Mouse (Mus musculus): ENCODE measurements around the gene Nr2e1.

Nr2e1 gene

DNA sequence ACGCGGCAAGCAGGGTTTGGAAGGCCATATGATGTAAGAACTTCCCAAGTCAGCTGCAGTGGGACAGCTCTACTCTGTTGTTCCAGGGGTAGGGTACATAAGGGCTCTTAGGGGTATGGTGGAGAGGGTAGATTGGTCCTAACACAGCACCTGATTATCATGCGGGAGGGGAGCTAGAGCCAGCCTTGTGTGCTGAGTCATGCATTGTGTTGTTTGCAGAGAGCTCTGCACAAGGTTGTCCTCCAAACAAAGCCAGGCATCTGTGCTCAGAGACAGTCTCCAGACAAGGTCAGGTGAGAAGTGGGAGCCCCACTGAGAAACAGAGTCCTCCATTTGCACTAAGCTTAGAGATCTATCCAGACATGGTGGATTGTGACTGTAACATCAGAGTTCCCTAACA is 36.9 kb downstream of the Nr2e1 start:
- no peak for DNase-seq (ENCODE audit: low read depth, low spot score)

DNA sequence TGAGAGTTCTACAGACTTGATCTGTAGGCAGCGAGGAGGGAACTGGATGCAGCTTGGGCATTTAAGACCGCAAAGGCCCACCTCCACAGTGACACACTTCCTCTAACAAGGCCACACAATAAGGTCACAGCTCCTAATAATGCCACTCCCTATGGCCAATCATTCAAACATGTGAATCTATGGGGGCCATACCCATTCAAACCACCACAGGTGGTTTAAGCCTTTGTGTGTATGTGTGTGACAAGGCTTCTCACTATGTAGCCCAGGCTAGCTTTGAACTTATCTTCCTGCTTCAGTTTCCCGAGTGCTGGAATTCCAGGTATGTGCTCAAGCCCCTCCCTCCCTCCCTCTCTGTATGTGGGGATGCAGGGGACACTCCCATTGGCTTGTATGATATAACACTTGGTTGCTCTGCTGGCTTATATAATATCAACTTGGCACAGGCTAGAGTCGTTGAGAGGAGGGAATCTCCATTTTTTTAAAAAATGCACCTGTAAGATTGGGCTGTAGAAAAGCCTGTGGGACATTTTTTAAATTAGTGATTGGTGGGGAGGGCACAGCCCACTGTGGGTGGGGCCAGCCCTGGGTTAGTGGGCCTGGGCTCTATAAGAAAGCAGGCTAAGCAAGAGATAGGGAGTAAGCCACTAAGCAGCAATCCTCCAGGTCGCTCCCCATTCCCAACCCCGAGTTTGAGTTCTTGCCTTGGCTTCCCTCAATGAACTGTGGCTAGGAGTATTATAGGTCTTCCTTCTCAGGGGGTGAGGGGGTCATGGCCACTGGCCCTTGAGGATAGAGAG is 37.5 kb downstream of the Nr2e1 start:
- no peak for DNase-seq (ENCODE audit: low read depth, low spot score)

DNA sequence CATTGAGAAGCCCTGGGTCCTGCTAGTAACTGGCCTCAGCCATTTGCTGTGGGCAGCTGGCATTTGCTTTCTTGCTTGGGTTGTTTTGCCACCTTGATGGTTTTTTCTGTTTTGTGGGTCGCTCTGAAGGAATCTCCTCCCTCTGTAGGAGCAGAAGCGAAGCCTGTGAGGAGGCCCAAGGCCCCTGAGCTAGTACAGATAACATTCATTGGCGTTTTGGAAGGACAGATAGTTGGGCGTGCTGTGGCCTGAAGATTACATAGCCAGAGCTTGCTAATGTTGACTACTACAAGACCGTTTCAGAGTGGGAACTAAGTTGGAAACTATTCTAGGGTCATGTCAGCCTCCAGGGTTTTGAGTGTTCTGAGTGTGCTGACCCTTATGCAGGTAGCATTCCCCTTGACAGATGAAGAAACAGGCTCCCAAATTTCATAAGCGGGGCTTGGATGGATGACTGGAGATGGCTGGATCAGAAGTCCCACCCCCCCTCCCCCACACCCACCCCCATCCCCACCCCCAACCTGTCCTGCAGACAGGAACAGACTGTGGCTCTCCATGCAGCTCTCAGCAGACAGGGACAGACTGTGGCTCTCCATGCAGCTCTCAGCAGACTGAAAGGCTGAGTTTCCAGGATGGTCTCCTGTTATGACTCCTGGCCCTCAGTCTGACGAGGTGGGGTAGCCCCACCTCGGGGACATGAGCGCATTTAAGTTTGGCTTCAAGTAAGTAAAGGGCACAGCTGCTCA is 45.7 kb downstream of the Nr2e1 start:
- DNase-seq (ENCODE audit: low read depth, low spot score): no peak

DNA sequence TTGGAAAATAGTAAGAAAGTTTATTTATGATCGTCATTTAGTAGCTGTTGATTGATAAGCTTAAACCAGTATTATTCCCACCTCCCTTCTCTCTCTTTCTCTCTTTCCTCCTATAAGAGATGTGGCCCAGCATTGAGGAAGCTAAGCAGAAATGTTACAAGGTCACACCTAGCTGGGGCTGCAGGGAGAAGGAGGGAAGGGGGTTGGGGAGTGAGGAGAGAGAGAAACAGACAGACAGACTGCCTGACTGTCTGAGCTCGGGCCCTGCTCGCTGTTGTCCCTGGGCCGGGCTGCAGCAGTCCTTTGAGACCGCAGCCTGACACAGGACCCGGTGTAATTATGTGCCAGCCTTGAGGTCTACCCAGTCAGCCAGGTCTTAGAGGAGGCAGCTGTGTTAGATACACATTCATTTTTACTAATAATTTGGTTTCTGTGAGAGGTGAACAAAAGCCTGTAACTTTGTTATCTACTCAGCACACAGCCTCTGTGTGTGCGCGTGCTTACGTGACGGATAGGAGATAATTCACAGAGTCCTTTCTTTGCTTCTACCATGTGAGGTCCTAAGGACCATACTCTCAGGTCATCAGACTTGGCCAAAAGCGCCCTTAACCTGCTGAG is 49.5 kb downstream of the Nr2e1 start:
- DNase-seq (ENCODE audit: low read depth, low spot score): no peak

DNA sequence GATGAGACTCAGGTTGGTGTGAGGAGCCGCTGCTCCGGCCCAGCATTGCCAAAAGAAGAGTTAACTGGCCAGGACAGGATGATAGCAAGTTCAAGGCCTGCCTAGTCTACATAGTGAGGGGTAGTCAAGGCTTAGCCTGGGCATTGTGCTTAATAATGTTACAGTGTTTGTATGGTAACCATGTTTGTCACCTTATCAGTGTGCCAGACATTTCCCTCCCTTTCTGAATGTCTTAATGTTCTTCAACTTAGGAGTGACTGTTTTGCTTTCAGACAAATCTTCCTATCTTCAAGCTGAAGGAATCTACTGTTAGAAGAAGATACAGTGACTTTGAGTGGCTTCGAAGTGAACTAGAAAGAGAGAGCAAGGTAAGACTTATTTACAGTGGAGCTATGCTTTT is 57.8 kb downstream of the Nr2e1 start:
- no peak for DNase-seq (ENCODE audit: low read depth, low spot score)

DNA sequence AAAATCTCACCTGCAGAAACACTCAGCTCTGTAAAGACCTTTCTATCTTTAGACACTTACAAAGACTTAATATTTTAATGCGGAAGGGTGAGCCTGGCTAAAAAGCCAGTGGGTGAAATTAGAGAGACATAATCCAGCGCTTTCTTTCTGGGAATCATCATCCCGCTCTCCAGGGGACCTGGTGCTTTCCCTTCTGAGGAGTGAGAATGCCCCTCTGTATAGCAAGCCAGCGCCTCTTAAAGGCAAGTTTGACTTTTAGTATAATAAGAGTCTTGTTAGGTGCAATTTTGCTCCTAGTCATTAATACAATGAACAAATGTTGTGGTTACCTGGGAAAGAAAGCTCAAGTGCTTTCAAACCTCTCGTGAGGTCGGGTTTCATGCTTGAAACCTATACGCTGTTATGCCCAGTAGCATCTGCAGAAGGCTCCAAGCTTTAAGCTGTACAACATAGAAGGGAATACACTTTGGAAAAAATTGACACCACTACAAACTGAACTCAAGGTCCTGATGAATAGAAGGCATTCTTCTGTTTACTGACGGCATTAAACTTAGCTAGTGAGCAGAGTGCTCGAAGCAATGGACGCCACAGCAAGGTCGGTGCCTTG is 59.8 kb downstream of the Nr2e1 start:
- DNase-seq (ENCODE audit: low read depth, low spot score): no peak

DNA sequence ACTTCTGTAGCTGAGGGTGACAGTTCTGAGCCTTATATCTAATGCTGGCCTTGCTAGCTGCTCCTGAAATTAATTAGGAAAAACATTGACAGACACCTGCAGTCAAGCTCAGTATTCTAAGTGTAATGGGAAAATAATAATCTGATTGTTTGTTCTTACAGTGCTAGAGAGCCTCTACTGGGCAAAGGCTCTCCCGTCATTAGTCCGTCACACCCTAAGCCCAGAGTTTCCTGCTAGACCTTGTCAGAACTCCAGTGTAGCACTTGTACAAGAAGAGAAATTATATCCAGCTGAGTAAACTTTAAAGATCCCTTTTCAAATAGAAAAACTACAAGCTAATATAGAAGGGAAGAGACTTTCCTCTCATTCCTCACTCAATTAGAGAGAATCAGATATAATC is 60.5 kb downstream of the Nr2e1 start:
- DNase-seq (ENCODE audit: low read depth, low spot score): no peak

DNA sequence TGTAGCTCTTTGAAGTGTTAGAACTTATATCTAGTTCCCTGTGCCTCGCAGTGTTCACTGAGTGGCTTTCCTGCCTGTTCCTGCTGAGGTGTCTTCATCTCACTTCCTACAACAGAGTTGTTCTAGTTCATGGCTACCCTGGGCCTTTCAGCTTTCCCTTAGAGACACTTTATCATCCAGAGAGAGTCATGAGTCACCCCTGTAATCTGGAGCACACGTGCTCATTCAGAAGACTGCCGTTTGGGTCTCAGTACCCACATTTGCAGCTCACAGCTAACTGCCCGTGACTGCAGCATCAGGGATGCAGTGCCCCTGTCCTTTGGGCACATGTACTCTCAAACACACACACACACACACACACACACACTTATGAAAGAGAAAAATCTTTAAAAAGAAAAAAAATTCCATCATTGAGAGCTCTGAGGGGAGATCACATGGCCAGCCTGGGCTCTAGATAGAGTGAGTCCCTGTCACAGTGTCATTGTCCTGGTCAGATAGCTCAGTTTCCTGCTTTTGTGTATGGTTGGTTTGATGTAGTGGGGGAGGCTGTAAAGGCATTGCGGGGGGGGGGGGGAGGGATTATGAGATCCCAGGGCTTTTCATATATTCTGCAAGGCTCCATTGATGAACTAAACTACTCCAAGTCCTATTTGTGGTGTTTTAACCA is 62.0 kb downstream of the Nr2e1 start:
- DNase-seq (ENCODE audit: low read depth, low spot score): no peak

DNA sequence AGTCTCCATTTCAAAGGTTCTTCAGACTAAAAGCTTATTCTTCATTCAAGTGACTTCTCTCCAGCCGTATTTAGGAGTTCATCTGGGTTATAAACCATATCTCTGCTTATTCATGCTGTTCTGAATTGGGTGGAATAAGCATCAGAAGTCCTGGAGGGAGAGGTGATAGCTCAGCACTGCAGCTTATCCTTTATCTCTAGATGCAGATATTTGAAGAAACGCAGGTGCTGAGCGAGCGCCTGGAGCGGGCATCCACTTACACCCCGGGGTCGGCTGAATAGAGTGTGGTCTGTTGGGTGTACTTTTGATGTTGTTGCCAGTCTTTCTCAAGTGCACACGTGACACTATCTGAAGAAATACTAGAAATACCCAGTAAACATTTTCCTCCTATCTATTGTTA is 65.1 kb downstream of the Nr2e1 start:
- no peak for DNase-seq (ENCODE audit: low read depth, low spot score)

DNA sequence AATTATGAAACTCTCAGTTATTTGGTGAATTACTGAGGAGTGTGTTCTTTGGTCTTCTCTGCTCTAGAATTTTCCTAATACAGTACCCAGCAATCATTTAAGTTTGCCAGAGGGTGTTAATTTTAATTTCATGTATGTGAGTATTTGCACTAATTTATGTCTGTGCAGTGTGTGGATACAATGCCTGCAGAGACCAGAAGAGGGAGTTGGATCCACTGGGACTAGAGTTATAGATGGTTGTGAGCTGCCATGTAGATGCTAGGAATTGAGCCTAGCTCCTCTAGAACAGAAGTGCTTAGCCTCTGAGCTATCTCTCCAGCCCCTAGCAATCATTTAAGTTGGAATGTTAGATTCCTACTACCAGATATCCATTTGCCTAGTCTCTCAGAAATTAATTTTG is 69.3 kb downstream of the Nr2e1 start:
- DNase-seq (ENCODE audit: low read depth, low spot score): no peak
